Mouse (Mus musculus) spleen, postnatal 4 days (tissue): ENCODE measurements around the gene 5330417C22Rik.

Experiments
- DNase-seq, 2 experiments: peaks; one replicate each; pipeline ENCODE4 v3.0.0; 2022; ENCODE audit warnings: low spot score in 2 of 2

Gene 5330417C22Rik

GRCm38 (mm10) chr3:108413634-108414360, 122.5 kb downstream of the 5330417C22Rik start:
- peak in 1 of 2 experiments; percentile 63 for DNase-seq

GRCm38 (mm10) chr3:108411754-108412121, 124.6 kb downstream of the 5330417C22Rik start:
- no peak for DNase-seq

- no peak for DNase-seq
Measured at GRCm38 (mm10) chr3:108411026-108411753, 125.1 kb downstream of the 5330417C22Rik start.

- no peak for DNase-seq
Measured at GRCm38 (mm10) chr3:108410359-108410714, 126.0 kb downstream of the 5330417C22Rik start.

- no peak for DNase-seq
Measured at GRCm38 (mm10) chr3:108409656-108410358, 126.5 kb downstream of the 5330417C22Rik start.

- no peak for DNase-seq
Measured at GRCm38 (mm10) chr3:108408517-108409008, 127.8 kb downstream of the 5330417C22Rik start.

- peak in 1 of 2 experiments; percentile 55 for DNase-seq
Measured at GRCm38 (mm10) chr3:108406306-108406885, 129.9 kb downstream of the 5330417C22Rik start.
